Mouse (Mus musculus) liver, embryonic 13.5 days (tissue): Measurements from ENCODE around the gene Aoc2. TPM values are rescaled to one million over a fixed set of nuclear protein-coding genes. Genes with fewer than 3 reads are reported as not detected.

ENCODE experiments used
- ATAC-seq: fragments of 200-750 bp; cut with Nextera tagmentation; 2 replicates; pipeline ENCODE4 v1.8.0; 2017; ENCODE audit warnings: low read depth, mild to moderate bottlenecking, moderate number of reproducible peaks, moderate library complexity
- DNase-seq: peaks from one replicate; pipeline ENCODE4 v3.0.0; 2022
- H3K27ac ChIP-seq: fragments of 300-500 bp; sonication (generic); 2 replicates; pipeline ENCODE4 v1.5.1; 2015; ENCODE audit warnings: moderate library complexity, mild to moderate bottlenecking, inconsistent platforms
- H3K27me3 ChIP-seq: fragments of 300-500 bp; sonication (generic); 2 replicates; pipeline ENCODE4 v1.6.1; 2015; ENCODE audit warnings: mild to moderate bottlenecking, inconsistent platforms
- H3K36me3 ChIP-seq: fragments of 300-500 bp; sonication (generic); 2 replicates; pipeline ENCODE4 v1.6.1; 2015; ENCODE audit warnings: mild to moderate bottlenecking, inconsistent platforms
- H3K4me1 ChIP-seq: fragments of 300-500 bp; sonication (generic); replicated peaks from 2 replicates; pipeline ENCODE4 v1.6.1; 2015; ENCODE audit warnings: inconsistent platforms
- H3K4me2 ChIP-seq: fragments of 300-500 bp; sonication (generic); 2 replicates; pipeline ENCODE4 v1.6.1; 2015; ENCODE audit warnings: inconsistent platforms, mild to moderate bottlenecking, moderate library complexity
- H3K4me3 ChIP-seq: fragments of 300-500 bp; sonication (generic); replicated peaks from 2 replicates; pipeline ENCODE4 v1.5.1; 2015; ENCODE audit warnings: mild to moderate bottlenecking, inconsistent platforms
- H3K9ac ChIP-seq: fragments of 300-500 bp; sonication (generic); 2 replicates; pipeline ENCODE4 v1.6.1; 2015; ENCODE audit warnings: mild to moderate bottlenecking, inconsistent platforms
- H3K9me3 ChIP-seq: fragments of 300-500 bp; sonication (generic); replicated peaks from 2 replicates; pipeline ENCODE4 v1.6.1; 2016; ENCODE audit warnings: inconsistent platforms
- WGBS: fragments of 180-500 bp; shearing (Covaris S2); methylation state at CpG from one replicate; pipeline ENCODE4 v1.1.7; 2015; ENCODE audit not compliant: insufficient replicate concordance; 5-methylcytosine and 5-hydroxymethylcytosine counted together
- polyA plus RNA-seq: library from polyadenylated mRNA; unstranded; fragments of >200 nt; fragmentation: Nextera tagmentation; extraction: Ambion mirVana; gene quantifications from 2 replicates; pipeline ENCODE4 v1.2.1, GENCODE M21; 2015

Aoc2 gene
- polyA plus RNA-seq, 1 experiment from 2014 or later = 1.2 TPM

- H3K27ac ChIP-seq = no peak overlapping the region
- no peak for ATAC-seq
- WGBS = 43% methylated on average over 6 of the region's 6 CpGs
- DNase-seq = no peak
- no peaks in the 10 kb centered on the region for H3K9me3 ChIP-seq
- no peak overlapping the region for H3K4me3 ChIP-seq
- H3K9ac ChIP-seq = no peak overlapping the region
- peaks cover 30% of the 10 kb centered on the region for H3K4me1 ChIP-seq
- H3K36me3 ChIP-seq = no peaks in the 10 kb centered on the region
- no peak overlapping the region for H3K4me2 ChIP-seq
- no peaks in the 10 kb centered on the region for H3K27me3 ChIP-seq
Observed at GRCm38 (mm10) chr11:101334516-101334915, 9.7 kb downstream of the Aoc2 start.

- H3K9ac ChIP-seq = no peak overlapping the region
- no peak overlapping the region for H3K27ac ChIP-seq
- ATAC-seq (no peak), DNase-seq (no peak)
- H3K4me1 ChIP-seq = peaks cover 30% of the 10 kb centered on the region
- H3K4me2 ChIP-seq = no peak overlapping the region
- H3K36me3 ChIP-seq = no peaks in the 10 kb centered on the region
- no peak overlapping the region for H3K4me3 ChIP-seq
- no peaks in the 10 kb centered on the region for H3K9me3 ChIP-seq
- H3K27me3 ChIP-seq = no peaks in the 10 kb centered on the region
- 71% methylated on average over 9 of the region's 9 CpGs for WGBS
Observed at GRCm38 (mm10) chr11:101335685-101336084, 10.8 kb downstream of the Aoc2 start.

GRCm38 (mm10) chr11:101338123-101338760, 13.4 kb downstream of the Aoc2 start:
- Histone ChIP-seq H3K27me3 (no peaks in the 10 kb centered on the region), H3K4me2 (peak overlapping the region; percentile 58), H3K36me3 (no peaks in the 10 kb centered on the region), H3K9me3 (no peaks in the 10 kb centered on the region), H3K4me3 (peak overlapping the region; percentile 16; the same call in 1 of the 2 replicates), H3K9ac (0 out of 2 replicates have a peak overlapping the region, but pooled peaks have one; percentile 11), H3K27ac (peak overlapping the region; percentile 24; the same call in 1 of the 2 replicates), H3K4me1 (peaks cover 30% of the 10 kb centered on the region)
- WGBS = 3% methylated on average over 9 of the region's 9 CpGs
- DNase-seq (peak; percentile 64), ATAC-seq (peak; percentile 94)

DNA sequence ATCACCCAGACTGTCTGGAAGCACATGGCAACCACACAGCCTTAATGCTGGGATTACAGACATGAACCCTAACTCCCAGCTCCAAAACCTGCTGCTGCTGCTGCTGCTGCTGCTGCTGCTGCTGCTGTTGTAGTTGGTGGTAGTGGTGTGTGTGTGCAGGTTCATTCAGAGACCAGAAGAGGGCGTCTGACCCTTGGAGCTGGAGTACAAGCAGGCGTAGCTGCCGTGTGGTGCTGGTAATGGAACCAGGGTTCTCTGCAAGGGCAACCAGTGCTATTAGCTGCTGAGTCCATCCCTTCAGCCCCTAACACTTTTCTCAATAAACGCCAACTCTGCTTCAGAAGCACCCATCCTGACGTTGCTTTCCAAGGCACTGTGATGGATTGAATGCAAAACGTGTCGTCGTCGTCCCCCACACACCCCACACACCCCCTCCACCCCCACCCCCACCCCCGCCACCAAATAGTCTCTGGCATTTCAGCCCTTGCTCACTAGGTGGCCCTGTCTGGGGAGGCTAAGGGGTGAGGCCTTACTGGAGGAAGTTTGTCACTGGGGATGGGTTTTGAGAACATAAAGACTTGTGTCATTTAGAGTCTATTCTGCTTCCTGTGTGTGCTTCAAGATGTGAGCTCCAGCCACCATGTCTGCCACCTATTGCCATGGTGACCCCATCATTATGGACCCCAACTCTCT, 22.4 kb downstream of the Aoc2 start:
- 0 out of 2 replicates have a peak, but pooled peaks cover 2% of the 10 kb centered on the region for H3K4me1 ChIP-seq
- H3K4me3 ChIP-seq = no peak overlapping the region
- no peak overlapping the region for H3K4me2 ChIP-seq
- DNase-seq (no peak), ATAC-seq (no peak)
- no peak overlapping the region for H3K27ac ChIP-seq
- 58% methylated on average over 10 of the region's 10 CpGs for WGBS
- no peak overlapping the region for H3K9ac ChIP-seq
- peaks cover 5% of the 10 kb centered on the region; the same call in 1 of the 2 replicates for H3K27me3 ChIP-seq
- no peaks in the 10 kb centered on the region for H3K9me3 ChIP-seq
- no peaks in the 10 kb centered on the region for H3K36me3 ChIP-seq

DNA sequence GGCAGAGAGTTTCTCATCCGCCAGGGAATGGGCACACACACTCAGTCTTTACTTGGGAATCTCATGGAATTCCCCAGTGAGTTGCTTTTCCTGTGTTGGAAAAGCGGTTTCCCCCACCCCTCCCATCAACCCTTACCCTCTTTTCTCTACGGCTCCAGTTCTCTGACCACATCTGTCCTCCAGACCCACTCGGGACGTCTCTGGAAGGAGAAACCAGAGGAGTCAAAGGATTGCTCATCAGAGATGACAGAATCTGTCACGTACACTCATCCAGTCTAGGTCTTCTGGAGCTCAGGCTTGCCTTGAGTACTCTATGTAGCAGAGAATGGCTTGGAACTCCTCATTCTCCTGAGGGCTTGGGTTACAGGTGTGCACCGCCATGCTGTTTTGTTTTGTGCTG, 23.9 kb downstream of the Aoc2 start:
- H3K4me1 ChIP-seq = 0 out of 2 replicates have a peak, but pooled peaks cover 2% of the 10 kb centered on the region
- ATAC-seq (no peak), DNase-seq (no peak)
- H3K4me2 ChIP-seq = no peak overlapping the region
- no peaks in the 10 kb centered on the region for H3K9me3 ChIP-seq
- 56% methylated on average over 7 of the region's 7 CpGs for WGBS
- H3K27ac ChIP-seq = no peak overlapping the region
- H3K36me3 ChIP-seq = no peaks in the 10 kb centered on the region
- H3K27me3 ChIP-seq = peaks cover 5% of the 10 kb centered on the region; the same call in 1 of the 2 replicates
- H3K4me3 ChIP-seq = no peak overlapping the region
- no peak overlapping the region for H3K9ac ChIP-seq

GRCm38 (mm10) chr11:101349216-101349615, 24.4 kb downstream of the Aoc2 start:
- Histone ChIP-seq H3K4me1 (0 out of 2 replicates have a peak, but pooled peaks cover 2% of the 10 kb centered on the region), H3K27ac (no peak overlapping the region), H3K36me3 (no peaks in the 10 kb centered on the region), H3K4me2 (no peak overlapping the region), H3K27me3 (peaks cover 5% of the 10 kb centered on the region; the same call in 1 of the 2 replicates), H3K9ac (no peak overlapping the region), H3K9me3 (no peaks in the 10 kb centered on the region), H3K4me3 (no peak overlapping the region)
- DNase-seq = no peak
- ATAC-seq = no peak
- WGBS = 54% methylated on average over 3 of the region's 3 CpGs

DNA sequence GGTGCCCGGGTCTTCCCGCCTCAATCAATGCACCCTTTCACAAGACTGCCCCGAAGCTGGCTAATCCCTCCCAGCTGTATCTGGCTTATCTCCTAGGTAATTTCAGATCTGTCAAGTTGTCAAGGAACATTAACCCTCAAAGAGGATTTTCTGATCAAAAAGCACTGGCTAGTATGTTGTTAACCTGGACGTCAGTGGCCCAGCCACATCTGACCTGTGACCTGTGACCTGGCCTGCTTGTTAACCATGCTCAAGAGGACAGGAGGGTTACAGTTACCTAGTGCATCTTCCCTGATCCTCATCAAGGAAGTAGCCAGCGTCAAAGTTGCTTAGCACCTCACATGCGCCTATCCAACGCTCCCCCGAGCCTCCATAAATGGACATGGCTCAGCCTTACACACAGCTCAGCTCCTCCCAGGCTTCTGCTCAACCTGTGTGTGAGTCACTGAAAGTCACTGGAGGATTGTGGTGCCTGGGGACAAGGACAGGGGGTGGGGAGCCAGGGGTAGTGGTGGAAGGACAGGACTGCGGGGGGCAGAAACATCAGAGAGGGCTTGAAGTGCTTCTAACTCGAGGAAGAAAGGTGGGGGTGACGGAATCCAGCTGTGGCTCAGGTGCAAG, 26.3 kb downstream of the Aoc2 start:
- ATAC-seq = no peak

GRCm38 (mm10) chr11:101351721-101352111, 26.9 kb downstream of the Aoc2 start:
- Histone ChIP-seq H3K27me3 (peaks cover 5% of the 10 kb centered on the region; the same call in 1 of the 2 replicates), H3K4me3 (no peak overlapping the region), H3K27ac (no peak overlapping the region), H3K4me1 (0 out of 2 replicates have a peak, but pooled peaks cover 2% of the 10 kb centered on the region), H3K9me3 (no peaks in the 10 kb centered on the region), H3K36me3 (no peaks in the 10 kb centered on the region), H3K9ac (no peak overlapping the region), H3K4me2 (no peak overlapping the region)
- ATAC-seq = no peak
- 57% methylated on average over 3 of the region's 3 CpGs for WGBS
- DNase-seq = no peak

More for the DNA sequence above, 26.3 kb downstream of the Aoc2 start:
- Histone ChIP-seq H3K9ac (no peak overlapping the region), H3K9me3 (no peaks in the 10 kb centered on the region), H3K27ac (no peak overlapping the region), H3K36me3 (no peaks in the 10 kb centered on the region), H3K27me3 (peaks cover 5% of the 10 kb centered on the region; the same call in 1 of the 2 replicates), H3K4me3 (no peak overlapping the region), H3K4me2 (no peak overlapping the region), H3K4me1 (0 out of 2 replicates have a peak, but pooled peaks cover 2% of the 10 kb centered on the region)
- DNase-seq = no peak
- 55% methylated on average over 11 of the region's 11 CpGs for WGBS

GRCm38 (mm10) chr11:101353436-101353835, 28.6 kb downstream of the Aoc2 start:
- WGBS = 76% methylated on average over 12 of the region's 12 CpGs
- Histone ChIP-seq H3K4me3 (no peak overlapping the region), H3K36me3 (no peaks in the 10 kb centered on the region), H3K4me1 (0 out of 2 replicates have a peak, but pooled peaks cover 2% of the 10 kb centered on the region), H3K9me3 (no peaks in the 10 kb centered on the region), H3K9ac (no peak overlapping the region), H3K27me3 (peaks cover 5% of the 10 kb centered on the region; the same call in 1 of the 2 replicates), H3K27ac (no peak overlapping the region), H3K4me2 (no peak overlapping the region)
- ATAC-seq = no peak
- no peak for DNase-seq

DNA sequence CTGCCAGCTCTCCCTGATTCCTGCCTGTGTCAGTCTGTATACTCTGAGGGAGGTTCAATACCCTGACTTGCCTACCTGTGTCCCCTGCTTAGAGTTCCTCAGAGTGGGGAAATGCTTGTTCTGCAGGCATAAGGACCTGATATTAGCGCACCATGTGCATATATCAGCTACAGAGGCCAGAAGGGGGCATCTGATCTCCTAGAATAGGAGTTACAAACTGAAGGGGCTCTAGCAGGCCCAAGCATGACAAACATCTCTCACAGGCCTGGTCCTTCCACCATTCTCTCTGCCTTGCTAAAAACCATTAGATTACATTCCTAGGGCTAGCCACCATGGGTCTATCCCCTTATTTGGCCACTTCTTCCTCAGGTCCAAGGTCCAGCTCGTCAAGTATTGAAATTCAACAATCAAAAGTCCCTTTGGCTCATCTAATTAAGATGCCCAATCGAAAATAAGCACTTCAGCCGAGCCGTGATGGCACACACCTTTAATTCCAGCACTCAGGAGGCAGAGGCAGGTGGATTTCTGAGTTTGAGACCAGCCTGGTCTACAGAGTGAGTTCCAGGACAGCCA, 29.7 kb downstream of the Aoc2 start:
- H3K4me2 ChIP-seq = no peak overlapping the region

GRCm38 (mm10) chr11:101355916-101356315, 31.1 kb downstream of the Aoc2 start:
- H3K4me2 ChIP-seq = no peak overlapping the region
- H3K36me3 ChIP-seq = no peaks in the 10 kb centered on the region
- no peak overlapping the region for H3K9ac ChIP-seq
- H3K4me3 ChIP-seq = no peak overlapping the region
- no peak overlapping the region for H3K27ac ChIP-seq
- WGBS = 72% methylated on average over 2 of the region's 2 CpGs
- DNase-seq = no peak
- H3K9me3 ChIP-seq = no peaks in the 10 kb centered on the region
- peaks cover 5% of the 10 kb centered on the region; the same call in 1 of the 2 replicates for H3K27me3 ChIP-seq
- peaks cover 12% of the 10 kb centered on the region for H3K4me1 ChIP-seq
- ATAC-seq = no peak

More for the DNA sequence above, 29.7 kb downstream of the Aoc2 start:
- Histone ChIP-seq H3K27me3 (peaks cover 5% of the 10 kb centered on the region; the same call in 1 of the 2 replicates), H3K4me3 (no peak overlapping the region), H3K27ac (no peak overlapping the region), H3K9me3 (no peaks in the 10 kb centered on the region), H3K4me1 (0 out of 2 replicates have a peak, but pooled peaks cover 2% of the 10 kb centered on the region), H3K36me3 (no peaks in the 10 kb centered on the region), H3K9ac (no peak overlapping the region)
- 65% methylated on average over 5 of the region's 5 CpGs for WGBS
- ATAC-seq = no peak
- DNase-seq = no peak
